Mouse (Mus musculus) adipocyte (in vitro differentiated cells): ENCODE data around the gene Tsc22d3.
A peak's percentile ranks its signal among the peaks of the same experiment; 100 is the strongest.
"Not testable (repeated sequence)": the region's sequence is repeated elsewhere in the genome, so short reads cannot be mapped to it uniquely, and the experiment has no call there.

Source experiments
- DNase-seq: peaks from one replicate; pipeline ENCODE4 v3.0.0-alpha.2; 2016; ENCODE audit warnings: low spot score

Gene Tsc22d3

GRCm38 (mm10) chrX:140500306-140500705, 100.2 kb downstream of the Tsc22d3 start:
- no peak for DNase-seq

GRCm38 (mm10) chrX:140498431-140498830, 102.0 kb downstream of the Tsc22d3 start:
- DNase-seq = not testable (repeated sequence)

- no peak for DNase-seq
These were observed 106.3 kb downstream of the Tsc22d3 start for GRCm38 (mm10) chrX:140494170-140494569.

- no peak for DNase-seq
These were observed 106.9 kb downstream of the Tsc22d3 start for GRCm38 (mm10) chrX:140493527-140494029.

GRCm38 (mm10) chrX:140491884-140492571, 108.4 kb downstream of the Tsc22d3 start:
- peak; percentile 87 for DNase-seq

GRCm38 (mm10) chrX:140490203-140490602, 110.3 kb downstream of the Tsc22d3 start:
- DNase-seq = no peak
